Mouse (Mus musculus) MEL (cell line): ENCODE measurements around the gene Gclc. TPM values are rescaled to one million over a fixed set of nuclear protein-coding genes. Genes with fewer than 3 reads are reported as not detected.

ENCODE experiments used
- DNase-seq: peaks from one replicate; pipeline ENCODE4 v3.0.0; 2011; ENCODE audit warnings: low read depth, low spot score
- H3K27ac ChIP-seq: 2 replicates; pipeline ENCODE4 v1.5.1; 2012; ENCODE audit warnings: low read depth, mild to moderate bottlenecking, control low read depth, low read length, moderate library complexity; ENCODE audit not compliant: control insufficient read depth
- H3K27me3 ChIP-seq, 2 experiments: fragments of 150-350 bp in 1 of 2; sonication (generic) in 1 of 2; 2 replicates each; pipeline ENCODE4 v1.6.1; 2012; ENCODE audit warnings: low read length in 2 of 2, mild to moderate bottlenecking in 2 of 2, improper control_type of control experiment in 1 of 2, moderate library complexity in 1 of 2; ENCODE audit not compliant: insufficient read depth in 2 of 2, control insufficient read depth in 1 of 2
- H3K36me3 ChIP-seq, 2 experiments: 2 replicates each; pipeline ENCODE4 v1.6.1; 2012 to 2014; ENCODE audit warnings: low read length in 2 of 2, improper control_type of control experiment in 1 of 2, inconsistent platforms in 1 of 2, mild to moderate bottlenecking in 1 of 2; ENCODE audit not compliant: insufficient read depth in 2 of 2, control insufficient read depth in 1 of 2
- H3K4me1 ChIP-seq, 2 experiments: fragments of 150-350 bp in 1 of 2; sonication (generic) in 1 of 2; 2 replicates each; pipeline ENCODE4 v1.6.1; 2012; ENCODE audit warnings: low read length in 2 of 2, improper control_type of control experiment in 1 of 2, mild to moderate bottlenecking in 1 of 2; ENCODE audit not compliant: insufficient read depth in 2 of 2, control insufficient read depth in 1 of 2
- H3K4me3 ChIP-seq, 2 experiments: fragments of 150-350 bp in 1 of 2; sonication (generic) in 1 of 2; 2 replicates each; pipeline ENCODE4 v1.5.1; 2012; ENCODE audit warnings: low read depth in 2 of 2, low read length in 2 of 2, mild to moderate bottlenecking in 2 of 2, moderate library complexity in 2 of 2, control low read depth in 1 of 2, improper control_type of control experiment in 1 of 2; ENCODE audit not compliant: control insufficient read depth in 1 of 2, insufficient read depth in 1 of 2
- H3K79me2 ChIP-seq: 2 replicates; pipeline ENCODE4 v1.6.1; 2012; ENCODE audit warnings: mild to moderate bottlenecking, low read length, moderate library complexity; ENCODE audit not compliant: control insufficient read depth, poor library complexity, insufficient read depth
- H3K9ac ChIP-seq: 2 replicates; pipeline ENCODE4 v1.6.1; 2012; ENCODE audit warnings: low read depth, mild to moderate bottlenecking, control low read depth, low read length, moderate library complexity; ENCODE audit not compliant: control insufficient read depth, poor library complexity, severe bottlenecking
- H3K9me3 ChIP-seq: fragments of 150-350 bp; sonication (generic); replicated peaks from 2 replicates; pipeline ENCODE4 v1.6.1; 2012; ENCODE audit warnings: mild to moderate bottlenecking, low read length, improper control_type of control experiment, moderate library complexity; ENCODE audit not compliant: insufficient read depth
- BHLHE40 ChIP-seq: IDR thresholded peaks from 2 replicates; pipeline ENCODE4 v1.6.1; 2012; ENCODE audit warnings: low read depth, mild to moderate bottlenecking, inconsistent platforms, low read length, improper control_type of control experiment, borderline replicate concordance
- CHD2 ChIP-seq: IDR thresholded peaks from 2 replicates; pipeline ENCODE4 v1.6.1; 2011; ENCODE audit warnings: low read length, improper control_type of control experiment
- CTCF ChIP-seq, 3 experiments: IDR thresholded peaks in 2 of 3; conservative IDR thresholded peaks in 1 of 3; 2 replicates each; pipeline ENCODE4 v1.5.1; 2011 to 2012; ENCODE audit warnings: low read length in 3 of 3, low read depth in 2 of 3, mild to moderate bottlenecking in 2 of 3, improper control_type of control experiment in 1 of 3, inconsistent platforms in 1 of 3, mixed read lengths in 1 of 3, moderate library complexity in 1 of 3; ENCODE audit not compliant: control insufficient read depth in 1 of 3, insufficient read depth in 1 of 3, poor library complexity in 1 of 3, severe bottlenecking in 1 of 3
- E2F4 ChIP-seq: IDR thresholded peaks from 2 replicates; pipeline ENCODE4 v1.6.1; 2011; ENCODE audit warnings: low read depth, low read length, improper control_type of control experiment, borderline replicate concordance
- ELF1 ChIP-seq: IDR thresholded peaks from 2 replicates; pipeline ENCODE4 v1.6.1; 2014; ENCODE audit warnings: low read depth, mild to moderate bottlenecking, inconsistent platforms, low read length, improper control_type of control experiment, moderate library complexity
- GATA1 ChIP-seq: IDR thresholded peaks from 2 replicates; pipeline ENCODE4 v1.6.1; 2011; ENCODE audit warnings: low read depth, low read length, improper control_type of control experiment
- HCFC1 ChIP-seq: IDR thresholded peaks from 2 replicates; pipeline ENCODE4 v1.6.1; 2012; ENCODE audit warnings: low read depth, mild to moderate bottlenecking, inconsistent platforms, low read length, improper control_type of control experiment, moderate library complexity
- MAFK ChIP-seq: IDR thresholded peaks from 2 replicates; pipeline ENCODE4 v1.6.1; 2011; ENCODE audit warnings: low read depth, mild to moderate bottlenecking, low read length, improper control_type of control experiment, borderline replicate concordance
- MAX ChIP-seq: IDR thresholded peaks from 2 replicates; pipeline ENCODE4 v1.6.1; 2011; ENCODE audit warnings: low read length, improper control_type of control experiment
- MYB ChIP-seq: IDR thresholded peaks from 2 replicates; pipeline ENCODE4 v1.6.1; 2011; ENCODE audit warnings: mild to moderate bottlenecking, low read depth, low read length, improper control_type of control experiment
- MYC ChIP-seq: IDR thresholded peaks from 2 replicates; pipeline ENCODE4 v1.6.1; 2011; ENCODE audit warnings: low read depth, mild to moderate bottlenecking, low read length, improper control_type of control experiment, moderate library complexity
- NELFE ChIP-seq: IDR thresholded peaks from 2 replicates; pipeline ENCODE4 v1.6.1; 2011; ENCODE audit warnings: low read depth, low read length, improper control_type of control experiment
- NRF1 ChIP-seq: IDR thresholded peaks from 2 replicates; pipeline ENCODE4 v1.6.1; 2014; ENCODE audit warnings: low read depth, mild to moderate bottlenecking, inconsistent platforms, low read length, improper control_type of control experiment, moderate library complexity; ENCODE audit not compliant: poor library complexity, insufficient read depth, severe bottlenecking
- POLR2A ChIP-seq, 2 experiments: IDR thresholded peaks; 2 replicates each; pipeline ENCODE4 v1.6.1; 2011 to 2012; ENCODE audit warnings: low read length in 2 of 2, mild to moderate bottlenecking in 2 of 2, control low read depth in 1 of 2, improper control_type of control experiment in 1 of 2, low read depth in 1 of 2, moderate library complexity in 1 of 2; ENCODE audit not compliant: control insufficient read depth in 1 of 2, insufficient read depth in 1 of 2, poor library complexity in 1 of 2
- RAD21 ChIP-seq: IDR thresholded peaks from 2 replicates; pipeline ENCODE4 v1.6.1; 2011; ENCODE audit warnings: mild to moderate bottlenecking, low read depth, low read length, improper control_type of control experiment
- SIN3A ChIP-seq: IDR thresholded peaks from 2 replicates; pipeline ENCODE4 v1.6.1; 2012; ENCODE audit warnings: low read length, improper control_type of control experiment, inconsistent platforms
- TAL1 ChIP-seq: IDR thresholded peaks from 2 replicates; pipeline ENCODE4 v1.6.1; 2012; ENCODE audit warnings: mild to moderate bottlenecking, inconsistent platforms, low read length, moderate library complexity, mixed read lengths
- USF1 ChIP-seq: IDR thresholded peaks from 2 replicates; pipeline ENCODE4 v1.6.1; 2014; ENCODE audit warnings: low read depth, mild to moderate bottlenecking, inconsistent platforms, low read length, improper control_type of control experiment, moderate library complexity
- ZKSCAN1 ChIP-seq: IDR thresholded peaks from 2 replicates; pipeline ENCODE4 v1.6.1; 2012; ENCODE audit warnings: low read depth, mild to moderate bottlenecking, inconsistent platforms, low read length, improper control_type of control experiment, moderate library complexity
- ZMIZ1 ChIP-seq: IDR thresholded peaks from 2 replicates; pipeline ENCODE4 v1.6.1; 2012; ENCODE audit warnings: low read depth, mild to moderate bottlenecking, inconsistent platforms, low read length, improper control_type of control experiment, moderate library complexity
- polyA plus RNA-seq, 2 experiments: library from polyadenylated mRNA; stranded (reverse) in 1 of 2; unstranded in 1 of 2; fragments of >175 nt in 1 of 2; fragments of >200 nt in 1 of 2; gene quantifications; 2 replicates each; pipeline versions ENCODE4 v1.2.1 to v1.2.4; 2012; ENCODE audit warnings: low replicate concordance in 2 of 2, low read depth in 1 of 2; ENCODE audit not compliant: insufficient read length in 2 of 2, insufficient read depth in 1 of 2, missing spikeins in 1 of 2
- total RNA-seq: library from RNA; depleted of rRNA; stranded (reverse); fragments of 300-350 nt; gene quantifications from 2 replicates; pipeline ENCODE4 v1.2.3, GENCODE M21; 2012

The Gclc gene
- total and polyA plus RNA-seq, 3 experiments: 22.6 to 84.8 (median 50.4) TPM

DNA sequence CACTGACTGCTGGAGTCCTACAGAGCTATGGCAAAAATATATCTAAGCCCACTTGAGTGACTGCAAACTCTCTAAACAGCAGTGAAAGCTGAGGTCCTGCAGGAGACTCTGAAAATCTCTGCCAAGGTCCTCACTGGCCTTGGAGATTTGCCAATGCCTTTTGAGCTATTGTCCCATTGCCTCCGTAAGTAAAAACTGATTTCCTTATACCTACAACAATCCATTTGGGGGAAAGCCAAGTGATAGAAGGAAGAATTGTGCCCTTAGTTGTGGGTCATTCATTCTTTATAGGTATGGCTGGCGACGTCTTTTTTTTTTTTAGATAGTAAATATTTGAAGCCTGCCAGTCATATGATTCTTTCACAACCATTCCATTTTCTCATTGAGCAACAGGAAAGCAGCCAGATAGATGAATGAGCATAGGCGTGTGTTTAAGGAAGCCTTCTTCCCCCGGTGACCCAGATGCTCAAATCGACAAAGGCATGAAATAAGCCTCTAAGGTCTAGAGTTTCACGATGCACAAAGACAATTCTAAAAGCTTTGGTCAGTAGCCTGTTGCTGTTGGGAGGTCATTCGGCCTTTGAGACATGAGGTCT is 35.4 kb upstream of the Gclc start:
- peaks cover 0 to under 1% of the 10 kb centered on the region in 2 experiments; a peak in 1 of 4 replicates for H3K36me3 ChIP-seq
- H3K9ac ChIP-seq: no peak overlapping the region
- TF ChIP-seq HCFC1 (no peak), USF1 (no peak), NRF1 (no peak), NELFE (no peak), ELF1 (no peak)
- H3K27ac ChIP-seq: no peak overlapping the region
- no peaks in the 10 kb centered on the region for H3K79me2 ChIP-seq
- H3K9me3 ChIP-seq: no peaks in the 10 kb centered on the region
- DNase-seq: no peak
- H3K4me1 ChIP-seq: no peaks in the 10 kb centered on the region
- peaks cover 4 to 7% of the 10 kb centered on the region in 2 experiments; a peak in 3 of 4 replicates for H3K27me3 ChIP-seq
- no peak overlapping the region for H3K4me3 ChIP-seq

GRCm38 (mm10) chr9:77719675-77720074 is 34.7 kb upstream of the Gclc start:
- TF ChIP-seq POLR2A (IDR thresholded peaks at IDR 0.05; ENCODE audit: control insufficient read depth in 1 of 2, insufficient read depth in 1 of 2, low read depth in 1 of 2, low read length in 2 of 2, poor library complexity in 1 of 2): no peak
- TF ChIP-seq NRF1: no peak
- TF ChIP-seq SIN3A: no peak
- no peak for TF ChIP-seq GATA1
- no peak for TF ChIP-seq MAFK
- TF ChIP-seq TAL1: no peak
- TF ChIP-seq MAX: no peak
- TF ChIP-seq BHLHE40: no peak
- no peak for TF ChIP-seq ZMIZ1
- no peak for TF ChIP-seq CTCF (IDR thresholded peaks at IDR 0.05 in 2 of 3, conservative IDR thresholded peaks at IDR 0.05 in 1 of 3; ENCODE audit: control insufficient read depth in 1 of 3, insufficient read depth in 1 of 3, low read depth in 2 of 3, low read length in 3 of 3, poor library complexity in 1 of 3, severe bottlenecking in 1 of 3)
- no peak for TF ChIP-seq ZKSCAN1
- TF ChIP-seq NELFE: no peak
- TF ChIP-seq CHD2: no peak
- no peak for TF ChIP-seq E2F4
- no peak for TF ChIP-seq RAD21
- no peak for TF ChIP-seq MYB
- TF ChIP-seq MYC: no peak
- no peak overlapping the region for H3K27ac ChIP-seq
- H3K79me2 ChIP-seq: no peaks in the 10 kb centered on the region
- H3K9ac ChIP-seq: no peak overlapping the region
- no peak for DNase-seq
- H3K4me3 ChIP-seq: no peak overlapping the region
- no peaks in the 10 kb centered on the region for H3K4me1 ChIP-seq
- peaks cover 4 to 7% of the 10 kb centered on the region in 2 experiments; a peak in 3 of 4 replicates for H3K27me3 ChIP-seq
- no peaks in the 10 kb centered on the region for H3K9me3 ChIP-seq
- no peaks in the 10 kb centered on the region for H3K36me3 ChIP-seq
